Mouse (Mus musculus) large intestine, adult 2 months (tissue): Measurements from ENCODE around the gene Tbx1. TPM values are rescaled to one million over a fixed set of nuclear protein-coding genes. Genes with fewer than 3 reads are reported as not detected.

ENCODE experiments used
- DNase-seq: peaks from one replicate; pipeline ENCODE4 v3.0.0-alpha.2; 2012; ENCODE audit warnings: low read depth, low spot score
- WGBS: fragments of 180-500 bp; shearing (Covaris S2); methylation state at CpG from one replicate; pipeline ENCODE4 v1.1.7; 2018; 5-methylcytosine and 5-hydroxymethylcytosine counted together
- polyA plus RNA-seq: library from polyadenylated mRNA; depleted of rRNA; stranded (reverse); fragments of >200 nt; gene quantifications from 2 replicates; pipeline ENCODE4 v1.2.3, GENCODE M21; 2012

The Tbx1 gene
- polyA plus RNA-seq, 1 experiment, result 0.99 TPM

- no peak for DNase-seq
- WGBS, result 10% methylated on average over 59 of the region's 59 CpGs
Observed at GRCm38 (mm10) chr16:18591047-18592018, 862 bp upstream of the Tbx1 start.

- DNase-seq, result no peak
- 83% methylated on average over 9 of the region's 9 CpGs for WGBS
Observed at GRCm38 (mm10) chr16:18589080-18589621, 1.3 kb downstream of the Tbx1 start.

GRCm38 (mm10) chr16:18588738-18589055 lies 1.8 kb downstream of the Tbx1 start:
- DNase-seq, result no peak
- 32% methylated on average over 31 of the region's 31 CpGs for WGBS

GRCm38 (mm10) chr16:18587847-18588737 lies 2.4 kb downstream of the Tbx1 start:
- DNase-seq, result no peak
- WGBS, result 7% methylated on average over 56 of the region's 57 CpGs

GRCm38 (mm10) chr16:18586906-18587546 lies 3.4 kb downstream of the Tbx1 start:
- WGBS, result 3% methylated on average over 53 of the region's 62 CpGs
- no peak for DNase-seq

GRCm38 (mm10) chr16:18586076-18586905 lies 4.2 kb downstream of the Tbx1 start:
- 8% methylated on average over 82 of the region's 83 CpGs for WGBS
- no peak for DNase-seq

- no peak for DNase-seq
- 56% methylated on average over 10 of the region's 10 CpGs for WGBS
Observed at GRCm38 (mm10) chr16:18585676-18586075, 4.8 kb downstream of the Tbx1 start.

- DNase-seq, result no peak
- WGBS, result 81% methylated on average over 10 of the region's 10 CpGs
Observed at GRCm38 (mm10) chr16:18584901-18585510, 5.5 kb downstream of the Tbx1 start.

- 74% methylated on average over 10 of the region's 10 CpGs for WGBS
- DNase-seq, result no peak
Observed at GRCm38 (mm10) chr16:18583673-18584357, 6.7 kb downstream of the Tbx1 start.

- 60% methylated on average over 10 of the region's 10 CpGs for WGBS
- no peak for DNase-seq
Observed at GRCm38 (mm10) chr16:18583169-18583568, 7.3 kb downstream of the Tbx1 start.

- DNase-seq, result no peak
- WGBS, result 4% methylated on average over 67 of the region's 67 CpGs
Observed at GRCm38 (mm10) chr16:18582426-18583148, 7.9 kb downstream of the Tbx1 start.

GRCm38 (mm10) chr16:18581623-18582205 lies 8.8 kb downstream of the Tbx1 start:
- WGBS, result 1% methylated on average over 66 of the region's 66 CpGs
- DNase-seq, result no peak

GRCm38 (mm10) chr16:18581050-18581622 lies 9.3 kb downstream of the Tbx1 start:
- 8% methylated on average over 21 of the region's 21 CpGs for WGBS
- DNase-seq, result no peak

- no peak for DNase-seq
- 64% methylated on average over 2 of the region's 2 CpGs for WGBS
Observed at GRCm38 (mm10) chr16:18580389-18580788, 10.1 kb downstream of the Tbx1 start.

- DNase-seq, result no peak
- WGBS, result 62% methylated on average over 5 of the region's 5 CpGs
Observed at GRCm38 (mm10) chr16:18577599-18578160, 12.8 kb downstream of the Tbx1 start.

GRCm38 (mm10) chr16:18577071-18577470 lies 13.4 kb downstream of the Tbx1 start:
- DNase-seq, result no peak
- WGBS, result 55% methylated on average over 3 of the region's 3 CpGs
